Mouse (Mus musculus) liver, embryonic 16.5 days (tissue): ENCODE measurements around the gene D13Ertd608e. TPM values are rescaled to one million over a fixed set of nuclear protein-coding genes. Genes with fewer than 3 reads are reported as not detected.
A peak's percentile ranks its signal among the peaks of the same experiment; 100 is the strongest.
"Not testable (repeated sequence)": the region's sequence is repeated elsewhere in the genome, so short reads cannot be mapped to it uniquely, and the experiment has no call there.

Source experiments
- ATAC-seq: fragments of 200-750 bp; cut with Nextera tagmentation; 2 replicates; pipeline ENCODE4 v1.8.0; 2017; ENCODE audit warnings: low read depth, mild to moderate bottlenecking, moderate number of reproducible peaks, moderate library complexity
- H3K27ac ChIP-seq: fragments of 300-500 bp; sonication (generic); 2 replicates; pipeline ENCODE4 v1.5.1; 2014; ENCODE audit warnings: mild to moderate bottlenecking, low read length
- H3K27me3 ChIP-seq: fragments of 300-500 bp; sonication (generic); 2 replicates; pipeline ENCODE4 v1.6.1; 2014; ENCODE audit warnings: low read depth, low read length, mixed read lengths; ENCODE audit not compliant: control insufficient read depth, insufficient read depth
- H3K36me3 ChIP-seq: fragments of 300-500 bp; sonication (generic); 2 replicates; pipeline ENCODE4 v1.6.1; 2014; ENCODE audit warnings: mild to moderate bottlenecking; ENCODE audit not compliant: control insufficient read depth, insufficient read depth
- H3K4me1 ChIP-seq: fragments of 300-500 bp; sonication (generic); 2 replicates; pipeline ENCODE4 v1.6.1; 2014; ENCODE audit warnings: low read depth, low read length, mixed read lengths; ENCODE audit not compliant: control insufficient read depth
- H3K4me2 ChIP-seq: fragments of 300-500 bp; sonication (generic); 2 replicates; pipeline ENCODE4 v1.6.1; 2014; ENCODE audit warnings: low read depth, low read length, mixed read lengths
- H3K4me3 ChIP-seq: fragments of 300-500 bp; sonication (generic); 2 replicates; pipeline ENCODE4 v1.5.1; 2014; ENCODE audit warnings: low read depth, mild to moderate bottlenecking, low read length
- H3K9ac ChIP-seq: fragments of 300-500 bp; sonication (generic); 2 replicates; pipeline ENCODE4 v1.6.1; 2014; ENCODE audit warnings: low read depth, low read length
- H3K9me3 ChIP-seq: fragments of 300-500 bp; sonication (generic); replicated peaks from 2 replicates; pipeline ENCODE4 v1.6.1; 2016; ENCODE audit warnings: low read length; ENCODE audit not compliant: control insufficient read depth
- WGBS: fragments of 180-500 bp; shearing (Covaris S2); extraction: QIAGEN DNeasy Blood & Tissue Kit; methylation state at CpG from one replicate; pipeline ENCODE4 v1.1.7; 2014; ENCODE audit not compliant: insufficient replicate concordance; 5-methylcytosine and 5-hydroxymethylcytosine counted together
- polyA plus RNA-seq: library from polyadenylated mRNA; unstranded; fragments of >200 nt; fragmentation: Nextera tagmentation; extraction: Ambion mirVana; gene quantifications from 2 replicates; pipeline ENCODE4 v1.2.1, GENCODE M21; 2015

D13Ertd608e gene
- polyA plus RNA-seq, 1 experiment from 2014 or later, result not detected

DNA sequence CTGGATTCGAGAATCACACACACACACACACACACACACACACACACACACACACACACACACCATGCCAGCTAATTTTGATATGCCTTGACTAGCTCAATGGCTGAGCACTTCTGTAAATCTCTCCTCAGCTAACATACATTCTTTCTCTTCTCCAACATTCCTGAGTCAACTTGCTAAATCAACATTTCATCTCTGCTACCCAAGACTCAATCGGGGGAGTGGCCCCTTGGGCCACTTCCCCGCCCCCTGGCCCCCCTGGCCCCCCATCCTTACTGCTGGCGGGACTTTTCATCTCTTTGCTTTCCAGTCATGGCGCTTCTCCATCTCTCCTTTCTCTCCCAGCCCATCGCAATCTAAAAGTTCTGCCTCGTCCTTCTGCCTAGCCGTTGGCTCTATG, 19.0 kb upstream of the D13Ertd608e start:
- no peak overlapping the region for H3K4me3 ChIP-seq
- no peaks in the 10 kb centered on the region for H3K36me3 ChIP-seq
- ATAC-seq, result no peak
- H3K4me2 ChIP-seq, result no peak overlapping the region
- H3K9ac ChIP-seq, result no peak overlapping the region
- no peaks in the 10 kb centered on the region for H3K27me3 ChIP-seq
- H3K4me1 ChIP-seq, result no peaks in the 10 kb centered on the region
- H3K27ac ChIP-seq, result no peak overlapping the region
- WGBS, result 45% methylated on average over 8 of the region's 8 CpGs
- no peaks in the 10 kb centered on the region for H3K9me3 ChIP-seq

- Histone ChIP-seq H3K27me3 (no peaks in the 10 kb centered on the region), H3K36me3 (no peaks in the 10 kb centered on the region), H3K9me3 (no peaks in the 10 kb centered on the region), H3K4me3 (no peak overlapping the region), H3K9ac (no peak overlapping the region), H3K27ac (no peak overlapping the region), H3K4me2 (no peak overlapping the region), H3K4me1 (no peaks in the 10 kb centered on the region)
- 12% methylated on average over 2 of the region's 2 CpGs for WGBS
- ATAC-seq, result no peak
Observed at GRCm38 (mm10) chr13:119817579-119818206, 18.1 kb upstream of the D13Ertd608e start.

DNA sequence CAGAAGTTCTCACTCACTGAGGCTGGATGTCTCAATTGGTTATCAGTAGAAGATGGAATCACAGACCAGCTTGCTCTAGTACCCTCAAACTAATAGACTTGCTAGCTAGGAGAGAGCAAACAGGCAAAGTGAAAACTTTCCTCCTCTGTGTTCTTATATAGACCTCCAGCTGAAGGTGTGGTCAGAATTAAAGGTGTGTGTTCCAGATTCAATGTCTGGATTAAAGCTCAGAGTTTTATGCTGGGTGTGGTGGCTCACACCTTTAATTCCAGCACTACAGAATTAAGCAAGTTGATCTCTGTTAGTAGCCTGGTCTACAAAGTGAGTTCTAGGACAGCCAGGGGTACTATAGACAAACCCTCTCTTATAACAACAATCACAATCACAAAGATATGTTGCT, 5.7 kb upstream of the D13Ertd608e start, which contains the start of gene AF067063:
TSS of gene AF067063 (minus strand) at position 101 of the 400 bp plus-strand sequence.
- not testable (repeated sequence) for H3K27ac ChIP-seq, ATAC-seq, H3K36me3 ChIP-seq, H3K9ac ChIP-seq, H3K4me1 ChIP-seq, H3K9me3 ChIP-seq, H3K4me2 ChIP-seq, H3K27me3 ChIP-seq, H3K4me3 ChIP-seq

DNA sequence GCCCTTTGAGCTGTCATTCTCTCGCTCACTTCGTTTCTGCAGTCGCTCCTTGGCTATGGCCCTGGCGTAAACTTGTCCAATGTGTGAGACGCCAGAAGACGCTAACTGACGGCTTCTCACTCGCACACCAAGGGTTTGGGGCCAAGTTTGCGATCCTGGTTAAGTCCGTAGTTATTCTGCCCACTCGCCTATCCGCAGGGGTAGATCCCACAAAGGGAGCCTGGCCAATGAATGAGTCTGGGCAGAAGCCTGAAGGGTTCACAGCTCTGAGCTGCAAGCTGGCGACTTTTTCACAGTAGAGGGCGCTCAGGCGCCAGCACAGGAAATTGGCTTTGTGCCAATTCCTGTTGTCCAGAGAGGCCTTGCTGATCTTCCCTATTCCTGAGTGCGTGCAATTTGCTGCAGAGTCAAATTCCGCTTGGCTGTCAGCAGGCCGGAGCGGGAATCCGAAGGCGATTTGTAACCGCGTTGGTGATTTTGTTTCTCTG, 562 bp downstream of the D13Ertd608e start:
- not testable (repeated sequence) for H3K9ac ChIP-seq, H3K9me3 ChIP-seq, H3K36me3 ChIP-seq, H3K27ac ChIP-seq, H3K27me3 ChIP-seq, H3K4me1 ChIP-seq
- 9% methylated on average over 20 of the region's 23 CpGs for WGBS
- H3K4me2 ChIP-seq, result peak overlapping the region; percentile 30; the same call in 1 of the 2 replicates
- H3K4me3 ChIP-seq, result 0 out of 2 replicates have a peak overlapping the region, but pooled peaks have one; percentile 8
- ATAC-seq, result peak; percentile 45

- H3K4me3 ChIP-seq, H3K27ac ChIP-seq, H3K9ac ChIP-seq, H3K36me3 ChIP-seq, ATAC-seq, H3K4me1 ChIP-seq, H3K4me2 ChIP-seq, H3K27me3 ChIP-seq, H3K9me3 ChIP-seq: not testable (repeated sequence)
- WGBS, result 6% methylated on average over 14 of the region's 23 CpGs
Observed at GRCm38 (mm10) chr13:119837719-119838337, 2.0 kb downstream of the D13Ertd608e start.

- H3K9ac ChIP-seq, H3K36me3 ChIP-seq, H3K27ac ChIP-seq, H3K4me2 ChIP-seq, H3K27me3 ChIP-seq, H3K9me3 ChIP-seq, H3K4me3 ChIP-seq, ATAC-seq, H3K4me1 ChIP-seq: not testable (repeated sequence)
- 21% methylated on average over 6 of the region's 6 CpGs for WGBS
Observed at GRCm38 (mm10) chr13:119839982-119840381, 4.2 kb downstream of the D13Ertd608e start.

- H3K4me2 ChIP-seq, H3K4me3 ChIP-seq, H3K9ac ChIP-seq, H3K36me3 ChIP-seq, H3K27me3 ChIP-seq, ATAC-seq, H3K27ac ChIP-seq, H3K4me1 ChIP-seq, H3K9me3 ChIP-seq: not testable (repeated sequence)
- WGBS, result no CpG with 5 or more reads among the region's 6 CpGs
Observed at GRCm38 (mm10) chr13:119862399-119862798, 26.6 kb downstream of the D13Ertd608e start.

DNA sequence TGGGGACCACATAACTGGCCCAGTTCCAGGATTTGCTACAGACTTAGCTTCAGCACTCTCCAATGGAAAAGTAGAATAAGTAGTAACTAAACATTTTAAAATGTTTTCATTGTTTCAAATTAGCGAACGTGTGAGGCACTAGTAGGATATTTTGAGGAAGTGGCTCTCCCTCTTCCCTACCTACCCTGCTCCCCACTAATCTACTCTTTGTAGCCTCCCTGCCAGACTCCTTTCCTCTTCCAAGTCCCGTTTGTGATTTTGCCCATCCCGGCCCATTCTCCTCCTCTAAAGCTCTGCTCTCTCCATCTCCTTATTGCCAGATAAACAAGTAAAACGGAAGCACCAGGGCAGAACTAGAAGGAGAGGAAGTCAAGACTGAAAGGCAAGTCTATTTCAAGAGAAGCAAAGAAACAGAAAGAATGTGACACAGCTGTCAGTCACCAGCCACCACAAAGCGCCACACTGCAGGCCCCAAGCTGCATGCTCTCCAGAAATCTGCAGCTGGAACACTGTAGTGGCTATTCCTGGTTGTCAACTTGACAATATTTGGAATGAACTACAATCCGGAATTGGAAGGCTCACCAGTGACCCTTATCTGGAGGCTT, 28.7 kb downstream of the D13Ertd608e start:
- not testable (repeated sequence) for H3K4me2 ChIP-seq, H3K4me1 ChIP-seq, H3K4me3 ChIP-seq, H3K27ac ChIP-seq, H3K9me3 ChIP-seq, H3K36me3 ChIP-seq, H3K27me3 ChIP-seq, ATAC-seq, H3K9ac ChIP-seq
- 45% methylated on average over 6 of the region's 7 CpGs for WGBS

DNA sequence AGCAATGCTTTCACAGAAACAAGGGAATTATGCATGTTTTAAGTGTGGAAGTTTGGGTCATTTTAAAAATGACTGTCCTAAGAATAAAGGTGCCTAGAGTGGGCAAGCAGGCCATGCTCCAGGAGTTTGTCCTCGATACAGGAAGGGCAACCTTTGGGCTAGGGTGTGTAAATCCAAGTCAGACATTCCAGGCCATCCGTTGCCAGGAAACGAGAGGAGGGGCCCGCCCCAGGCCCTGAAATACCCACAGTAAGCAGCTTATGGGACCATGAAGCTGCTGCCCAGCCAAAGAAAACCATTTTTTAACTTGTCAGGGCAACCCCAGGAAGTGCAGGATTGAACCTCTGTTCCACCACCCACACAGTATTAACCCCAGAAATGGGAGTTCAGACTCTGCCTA, 51.1 kb downstream of the D13Ertd608e start:
- H3K9ac ChIP-seq, H3K27ac ChIP-seq, H3K27me3 ChIP-seq, ATAC-seq, H3K4me3 ChIP-seq, H3K4me1 ChIP-seq, H3K9me3 ChIP-seq, H3K36me3 ChIP-seq, H3K4me2 ChIP-seq: not testable (repeated sequence)
- WGBS, result 36% methylated on average over 4 of the region's 4 CpGs
